Comparison of ENCODE assay signal across 10 mouse cellular contexts in the genomic region with DNA sequence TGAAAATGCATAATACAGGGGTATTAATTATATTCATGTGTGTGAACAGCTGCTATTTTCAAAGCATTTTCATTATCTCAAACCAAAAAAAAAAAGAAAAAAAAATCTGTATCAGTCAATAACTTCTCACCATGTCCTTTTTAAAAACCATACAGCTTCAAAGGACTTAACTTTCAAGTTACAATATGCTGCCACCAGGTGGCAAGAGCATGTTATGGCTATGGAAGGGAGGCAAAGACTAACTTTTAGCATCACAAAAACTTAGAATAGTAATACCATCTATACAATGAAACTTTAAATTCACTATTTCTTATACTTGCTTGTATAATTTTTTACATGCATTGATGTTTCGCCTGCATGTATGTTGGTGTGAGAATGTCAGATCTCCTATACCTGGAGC. TPM values are rescaled to one million over a fixed set of nuclear protein-coding genes. Genes with fewer than 3 reads are reported as not detected.
DNase-seq lines count a peak whose midpoint lies in the region; ATAC-seq and TF ChIP-seq lines count a peak whose summit lies in the region.
"Had no signal": no experiment of that assay in that cellular context is flagged by ENCODE, and none has a peak within 500 bp of the region (broad histone marks: within the 10 kb centered on the region; RNA-seq: fewer than 3 reads in every experiment).

No protein-coding gene starts in this region.

- no peak overlapping the region for H3K9ac ChIP-seq in liver, postnatal 0 days (replicated peaks)
- H3K9ac ChIP-seq: liver, embryonic 13.5 days had no signal

- H3K27ac ChIP-seq in liver, postnatal 0 days (ENCODE audit: low read depth), result no peak overlapping the region
- H3K27ac ChIP-seq: liver, embryonic 13.5 days had no signal

- no peak for ATAC-seq in liver, postnatal 0 days
- ATAC-seq in cerebellum, adult (ENCODE audit: insufficient number of reproducible peaks, low FRiP score, low TSS enrichment), result no peak

- TF ChIP-seq CTCF in liver, postnatal 0 days (IDR thresholded peaks at IDR 0.05; ENCODE audit: low read depth), result peak; percentile 71

- no peaks in the 10 kb centered on the region for H3K4me1 ChIP-seq in liver, postnatal 0 days (ENCODE audit: insufficient read depth)
- H3K4me1 ChIP-seq: liver, embryonic 13.5 days had no signal

- H3K27me3 ChIP-seq in liver, postnatal 0 days (ENCODE audit: insufficient read depth, low read length), result no peaks in the 10 kb centered on the region
- H3K27me3 ChIP-seq: liver, embryonic 13.5 days had no signal

- H3K4me2 ChIP-seq in liver, postnatal 0 days (ENCODE audit: low read depth, low read length), result no peak overlapping the region
- H3K4me2 ChIP-seq: liver, embryonic 13.5 days had no signal

- H3K4me3 ChIP-seq in liver, postnatal 0 days (ENCODE audit: low read depth, low read length), result no peak overlapping the region
- H3K4me3 ChIP-seq: liver, embryonic 13.5 days had no signal

- H3K36me3 ChIP-seq in liver, postnatal 0 days (replicated peaks; ENCODE audit: insufficient read depth, low read length), result no peaks in the 10 kb centered on the region
- H3K36me3 ChIP-seq: G1E; liver, embryonic 13.5 days had no signal

- 68% methylated on average over 1 of the region's 1 CpGs for WGBS in liver, postnatal 0 days (ENCODE audit: insufficient replicate concordance)

- peak; percentile 17 to 30 for DNase-seq in cerebellum, adult 18-20 months
- no peak for DNase-seq in cerebellum, adult 8-10 months
- DNase-seq in layer of hippocampus, postnatal 10 days (ENCODE audit: low spot score in 2 of 2), result peak; percentile 20 to 41
- DNase-seq in layer of hippocampus, adult 11-12 months (ENCODE audit: low spot score), result no peak
- DNase-seq in R1 (ENCODE audit: low read depth, low spot score), result peak; percentile 37
- DNase-seq in liver, postnatal 0 days, result no peak
- DNase-seq in left cerebral cortex, adult 8-10 months (ENCODE audit: low spot score in 2 of 2), result no peak
- DNase-seq: liver, embryonic 13.5 days had no signal

- TF ChIP-seq EP300 in liver, postnatal 0 days (IDR thresholded peaks at IDR 0.05; ENCODE audit: low read depth), result no peak

- no peaks in the 10 kb centered on the region for H3K9me3 ChIP-seq in liver, postnatal 0 days (ENCODE audit: low read length)
- H3K9me3 ChIP-seq: G1E; liver, embryonic 13.5 days had no signal

RNA-seq across cellular contexts. Expression of gene Rnf38, which starts 33.6 kb away (rescaled TPM):
- total RNA-seq in layer of hippocampus, postnatal 10 days (2021), result 10 to 100 TPM; 64.6 to 66.4 TPM
- polyA plus RNA-seq in liver, postnatal 0 days (2015; fragmentation: Nextera tagmentation; extraction: Ambion mirVana), result 5.6 and 5.9 TPM in 2 replicates
- total RNA-seq in left cerebral cortex, adult 8-10 months (2022), result 10 to 100 TPM; 54.2 to 61.5 (median 58.1) TPM

Comparison
In these comparisons a context has a peak if more than half of its experiments do, and no peak if none do; other contexts are left out.
1. DNase-seq: peak in cerebellum, adult 18-20 months (2 of 2), layer of hippocampus, postnatal 10 days (2 of 2) and R1 (single experiment); none in cerebellum, adult 8-10 months (single experiment), layer of hippocampus, adult 11-12 months (single experiment), liver, postnatal 0 days (single experiment) and left cerebral cortex, adult 8-10 months (0 of 2).